Comparison of ENCODE assay signal across 8 mouse cellular contexts in the genomic region with DNA sequence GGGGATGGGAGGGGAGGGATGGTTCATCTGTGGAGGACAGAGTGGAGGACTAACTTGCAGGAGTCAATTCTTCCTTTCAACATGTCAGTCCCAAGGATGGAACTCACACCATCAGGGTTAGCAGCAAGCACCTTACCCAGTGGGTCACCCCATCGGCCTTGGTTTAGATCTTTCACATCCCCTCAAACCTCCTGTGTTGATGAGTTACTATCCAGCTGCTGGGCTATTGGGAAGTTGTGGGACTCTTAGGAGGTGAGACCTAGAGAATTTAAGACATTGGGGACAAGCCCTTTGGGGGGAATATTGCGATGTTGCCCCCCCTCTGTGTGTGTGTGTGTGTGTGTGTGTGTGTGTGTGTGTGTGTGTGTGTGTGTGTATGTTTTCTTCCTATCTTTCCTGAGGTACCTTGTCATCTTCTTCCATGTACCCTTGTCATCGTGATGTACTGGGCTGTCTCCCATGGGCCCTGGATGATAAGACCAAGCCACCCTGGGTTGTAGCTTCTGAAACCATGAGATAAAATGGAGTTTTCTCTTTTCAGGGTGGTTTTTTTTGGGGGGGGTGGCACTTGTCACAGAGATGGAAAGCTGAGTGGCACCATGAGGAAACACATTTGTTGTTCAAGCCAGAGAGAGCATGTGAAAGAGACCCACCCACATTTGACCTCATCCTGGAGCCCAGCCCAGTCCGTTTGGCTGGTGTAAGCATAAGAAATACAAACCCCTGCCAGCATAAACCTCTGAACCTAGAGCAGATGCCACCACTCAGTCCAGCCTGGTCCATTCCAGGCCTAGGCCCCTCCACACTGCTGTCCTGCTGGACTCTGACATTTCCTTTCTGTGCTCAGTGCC.
DNase-seq lines count a peak whose midpoint lies in the region; ATAC-seq and TF ChIP-seq lines count a peak whose summit lies in the region.

No protein-coding gene starts in this region.

- H3K4me3 ChIP-seq in heart, embryonic 10.5 days = no peak overlapping the region
- no peak overlapping the region for H3K4me3 ChIP-seq in kidney, embryonic 14.5 days (ENCODE audit: low read length)
- H3K4me3 ChIP-seq in lung, embryonic 14.5 days (ENCODE audit: low read depth, low read length) = no peak overlapping the region

- H3K27ac ChIP-seq in heart, embryonic 10.5 days = peak overlapping the region; percentile 23; the same call in 1 of the 2 replicates
- peak overlapping the region; percentile 12; the same call in 1 of the 2 replicates for H3K27ac ChIP-seq in kidney, embryonic 14.5 days (ENCODE audit: low read depth, low read length)
- H3K27ac ChIP-seq in lung, embryonic 14.5 days (ENCODE audit: low read depth) = peak overlapping the region; percentile 58; the same call in 1 of the 2 replicates

- no peak overlapping the region for H3K4me2 ChIP-seq in kidney, embryonic 14.5 days (replicated peaks; ENCODE audit: low read depth, low read length)
- no peak overlapping the region for H3K4me2 ChIP-seq in lung, embryonic 14.5 days

- no peak overlapping the region for H3K9ac ChIP-seq in kidney, embryonic 14.5 days (ENCODE audit: low read depth, low read length)
- H3K9ac ChIP-seq in lung, embryonic 14.5 days = no peak overlapping the region

- 0 out of 2 replicates have a peak, but pooled peaks have one; percentile 39 for ATAC-seq in kidney, embryonic 14.5 days (ENCODE audit: low FRiP score, low TSS enrichment)
- peak; percentile 82 for ATAC-seq in lung, embryonic 14.5 days (ENCODE audit: insufficient read depth)
- no peak for ATAC-seq in activated CD4-positive, CD25-positive, alpha-beta regulatory T cell, adult 4 months

- WGBS in heart, embryonic 10.5 days = 77% methylated on average over 4 of the region's 4 CpGs
- 73% methylated on average over 4 of the region's 4 CpGs for WGBS in kidney, embryonic 14.5 days
- 71% methylated on average over 4 of the region's 4 CpGs for WGBS in lung, embryonic 14.5 days

- TF ChIP-seq CTCF in lung, embryonic 14.5 days (IDR thresholded peaks at IDR 0.05; ENCODE audit: low read depth) = no peak

- peaks cover 8% of the 10 kb centered on the region for H3K4me1 ChIP-seq in heart, embryonic 10.5 days
- H3K4me1 ChIP-seq in kidney, embryonic 14.5 days (ENCODE audit: control insufficient read depth, insufficient read depth, low read length) = no peaks in the 10 kb centered on the region
- 0 out of 2 replicates have a peak, but pooled peaks cover 3% of the 10 kb centered on the region for H3K4me1 ChIP-seq in lung, embryonic 14.5 days (ENCODE audit: insufficient read depth)

- H3K27me3 ChIP-seq in heart, embryonic 10.5 days (ENCODE audit: insufficient read depth, poor library complexity, severe bottlenecking) = no peaks in the 10 kb centered on the region
- H3K27me3 ChIP-seq in kidney, embryonic 14.5 days (ENCODE audit: control insufficient read depth, insufficient read depth, low read length) = no peaks in the 10 kb centered on the region
- no peaks in the 10 kb centered on the region for H3K27me3 ChIP-seq in lung, embryonic 14.5 days (ENCODE audit: insufficient read depth, low read length)

- H3K36me3 ChIP-seq in heart, embryonic 10.5 days = no peaks in the 10 kb centered on the region
- no peaks in the 10 kb centered on the region for H3K36me3 ChIP-seq in kidney, embryonic 14.5 days (ENCODE audit: control insufficient read depth, insufficient read depth, low read length)
- H3K36me3 ChIP-seq in lung, embryonic 14.5 days (ENCODE audit: insufficient read depth) = no peaks in the 10 kb centered on the region

- DNase-seq in right cerebral cortex, postnatal 10 days (ENCODE audit: low spot score in 2 of 2) = peak; percentile 72 to 79
- DNase-seq in right cerebral cortex, adult 2 months (ENCODE audit: low spot score in 2 of 2) = no peak
- DNase-seq in cerebellum, postnatal 25 days = peak; percentile 58 to 66
- DNase-seq in heart, embryonic 10.5 days (ENCODE audit: low spot score) = peak; percentile 84
- DNase-seq in lung, embryonic 14.5 days = peak; percentile 51
- peak; percentile 29 to 66 for DNase-seq in spleen, postnatal 36 days (ENCODE audit: low spot score in 2 of 2)

- no peaks in the 10 kb centered on the region for H3K9me3 ChIP-seq in heart, embryonic 10.5 days
- H3K9me3 ChIP-seq in kidney, embryonic 14.5 days (ENCODE audit: control insufficient read depth, low read length) = peaks cover 5% of the 10 kb centered on the region; the same call in 1 of the 2 replicates
- no peaks in the 10 kb centered on the region for H3K9me3 ChIP-seq in lung, embryonic 14.5 days (ENCODE audit: low read depth, low read length)

Comparison
In these comparisons a context has a peak if more than half of its experiments do, and no peak if none do; other contexts are left out.
1. DNase-seq: peak in right cerebral cortex, postnatal 10 days (2 of 2), cerebellum, postnatal 25 days (2 of 2), heart, embryonic 10.5 days (single experiment), lung, embryonic 14.5 days (single experiment) and spleen, postnatal 36 days (2 of 2); none in right cerebral cortex, adult 2 months (0 of 2).
2. Peak in every context shown above with its lines, with median percentiles within 50 percentile points of each other: H3K27ac ChIP-seq.